Mouse (Mus musculus): ENCODE results near the gene Scrn3.

Scrn3 gene

DNA sequence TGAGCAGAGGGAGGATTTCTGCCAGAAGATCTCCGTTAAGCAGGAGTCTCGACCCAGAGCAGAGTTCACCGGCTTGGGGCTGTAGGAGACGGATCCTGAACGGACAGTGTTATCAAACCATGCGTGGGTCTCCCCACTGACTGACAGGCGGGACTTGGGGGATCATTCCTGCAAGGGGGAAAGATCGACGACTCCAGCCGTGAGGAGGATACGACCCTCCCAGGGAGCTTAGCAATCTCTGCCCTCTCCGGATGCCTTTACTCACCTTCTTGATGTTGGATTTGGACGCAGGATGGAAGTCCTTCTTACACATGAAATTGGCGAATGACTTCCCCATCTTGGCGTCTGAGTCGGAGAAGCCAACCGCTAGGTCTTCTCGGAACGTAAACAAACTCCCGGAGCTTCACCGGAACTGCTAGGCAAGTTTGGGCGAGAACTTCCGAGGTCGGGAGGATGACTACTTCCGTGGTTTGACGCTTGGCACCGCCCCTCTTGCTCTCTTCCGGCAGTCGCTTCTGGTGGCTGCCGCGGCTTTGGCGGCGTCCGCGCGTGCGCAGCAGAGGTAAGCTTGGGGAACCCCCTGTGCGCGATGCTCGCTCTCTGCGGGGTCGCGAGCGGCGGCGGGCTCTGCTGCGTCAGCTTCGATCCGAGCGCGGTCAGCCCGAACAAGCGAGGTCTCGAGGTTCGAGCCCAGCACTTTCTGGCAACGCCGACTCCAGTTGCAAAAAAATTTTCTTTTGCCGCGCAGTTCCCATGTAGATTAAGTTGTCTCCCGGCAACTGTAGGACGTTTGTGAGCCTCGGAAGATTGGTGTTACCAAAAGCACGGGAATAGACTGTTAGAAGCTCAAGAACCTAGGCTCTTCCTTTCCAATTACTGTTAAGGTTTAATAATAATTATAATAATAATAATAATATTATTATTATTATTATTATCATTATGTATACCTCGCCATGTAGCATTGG lies at the start of gene Scrn3, which contains the start of gene Cir1:
Gene Scrn3 (plus strand): TSS at position 450 of the 965 bp plus-strand sequence.
Gene Cir1 (minus strand): TSS at position 550 of the 965 bp plus-strand sequence.
- DNase-seq (ENCODE audit: low spot score in 2 of 2): peak; percentile 86 to 90

DNA sequence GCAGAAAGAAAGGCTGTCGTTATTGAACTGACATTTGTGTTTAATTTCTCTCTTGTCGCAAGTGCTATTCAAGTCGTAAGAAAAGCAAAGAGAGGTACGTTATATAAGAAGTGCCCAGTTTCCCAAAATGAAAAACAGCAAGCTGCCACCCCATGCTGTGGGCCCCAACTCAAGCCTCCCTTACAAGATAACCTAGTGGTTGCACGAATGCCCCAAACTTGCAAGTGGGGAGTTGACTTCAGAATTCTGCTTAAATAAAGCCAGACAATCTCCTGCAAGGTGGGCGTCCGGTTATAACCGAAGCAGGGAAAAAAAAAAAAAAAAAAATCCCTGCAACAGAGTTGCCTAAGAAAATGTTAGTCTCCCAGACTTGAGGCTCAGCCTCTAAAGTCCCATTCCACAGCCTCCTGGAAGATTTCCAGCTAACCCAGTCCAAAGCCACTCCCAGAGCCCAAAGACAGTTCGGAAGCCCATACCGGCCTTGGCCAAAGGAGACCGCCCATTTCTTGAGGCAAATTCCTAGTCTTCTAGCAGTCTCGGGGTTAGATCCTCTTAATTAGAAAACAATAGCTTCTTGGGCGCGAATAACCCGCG lies 49.1 kb upstream of the Scrn3 start:
- DNase-seq (ENCODE audit: low spot score in 2 of 2): no peak

DNA sequence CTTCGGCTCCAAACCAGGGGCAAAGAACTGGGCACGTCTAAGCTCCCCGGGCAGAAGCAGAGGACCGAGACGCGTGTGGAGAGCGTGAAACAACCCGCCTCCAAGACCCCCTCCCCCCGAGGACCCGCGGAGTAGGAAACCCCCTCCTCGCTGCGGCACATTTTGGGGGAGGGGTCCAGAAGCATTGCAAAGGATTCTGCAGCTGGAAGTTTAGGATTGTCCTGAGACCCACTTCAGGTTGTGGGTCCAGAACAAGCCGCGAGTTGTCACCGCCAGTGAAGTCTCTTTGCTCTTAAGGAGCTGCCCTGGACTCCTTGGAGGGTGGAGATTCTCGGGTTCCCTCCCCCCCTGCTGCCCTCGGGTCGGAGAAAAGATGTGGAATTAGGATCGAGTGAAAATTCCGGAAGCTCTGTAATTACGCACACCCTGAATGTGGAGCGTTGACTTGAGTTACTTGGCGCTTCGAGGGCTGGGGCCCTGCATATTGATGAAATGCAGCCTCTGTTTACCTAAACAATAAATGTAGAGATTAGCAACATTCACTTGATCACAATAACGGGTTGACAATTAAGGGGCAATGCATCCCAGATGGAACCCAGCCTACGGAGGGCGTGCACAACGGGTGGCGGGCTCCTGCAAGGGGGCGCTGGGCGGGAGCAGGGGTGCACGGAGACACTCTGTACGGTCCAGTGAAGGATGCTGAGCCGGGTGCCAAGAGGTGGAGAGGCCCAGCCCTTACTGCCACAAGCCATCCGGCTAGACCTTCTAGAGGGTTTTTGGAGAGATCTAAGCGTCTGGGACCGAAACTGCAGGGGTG lies 48.4 kb upstream of the Scrn3 start:
- DNase-seq (ENCODE audit: low spot score in 2 of 2): no peak

DNA sequence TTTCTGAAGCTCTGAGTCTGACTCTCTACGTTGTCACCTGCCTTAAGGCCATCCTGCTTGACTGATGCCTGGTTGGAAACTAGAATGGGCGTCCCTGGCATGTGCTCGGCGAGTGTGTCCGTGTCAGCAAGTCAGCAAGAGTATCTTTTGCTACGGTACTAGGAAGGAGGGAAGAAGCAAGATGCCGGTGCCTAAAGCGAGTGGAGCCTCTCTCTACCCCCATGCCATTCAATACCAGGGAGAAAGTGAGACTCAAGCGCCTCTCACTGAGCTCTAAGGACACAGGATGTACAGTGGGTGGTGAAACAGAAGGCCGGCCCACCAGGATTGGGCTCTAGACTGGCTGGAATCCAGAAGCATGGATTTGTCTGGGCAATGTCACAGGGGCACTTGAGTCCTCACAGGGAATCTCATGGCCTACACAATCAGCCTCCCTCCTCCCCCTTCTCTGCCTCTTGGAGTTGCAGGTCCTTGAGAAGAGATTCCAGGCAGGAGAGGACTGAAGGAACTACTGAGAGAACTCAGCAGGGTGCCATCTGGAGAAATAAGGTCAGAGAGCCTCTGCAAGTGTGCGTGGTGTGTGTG lies 47.7 kb upstream of the Scrn3 start:
- DNase-seq (ENCODE audit: low spot score in 2 of 2): no peak

DNA sequence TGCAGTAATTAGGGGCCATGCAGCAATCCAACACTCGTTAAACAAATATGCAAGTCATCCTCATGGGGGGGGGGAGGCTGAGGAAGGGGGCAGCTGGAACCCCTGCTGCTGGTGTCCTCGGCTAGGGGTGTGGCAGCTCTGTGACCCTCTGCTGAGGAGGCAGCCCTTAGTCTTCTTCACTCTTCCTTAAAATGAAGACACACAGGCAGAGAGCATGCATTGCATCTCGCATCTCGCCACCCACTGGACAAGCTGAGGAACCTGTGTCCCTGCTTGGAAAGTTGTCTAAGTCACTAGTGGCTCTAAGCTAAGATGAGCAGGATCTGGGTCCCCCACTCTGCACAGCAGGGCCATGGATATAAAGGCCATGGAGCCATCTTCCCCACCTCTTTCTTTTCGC lies 46.4 kb upstream of the Scrn3 start:
- no peak for DNase-seq (ENCODE audit: low spot score in 2 of 2)

DNA sequence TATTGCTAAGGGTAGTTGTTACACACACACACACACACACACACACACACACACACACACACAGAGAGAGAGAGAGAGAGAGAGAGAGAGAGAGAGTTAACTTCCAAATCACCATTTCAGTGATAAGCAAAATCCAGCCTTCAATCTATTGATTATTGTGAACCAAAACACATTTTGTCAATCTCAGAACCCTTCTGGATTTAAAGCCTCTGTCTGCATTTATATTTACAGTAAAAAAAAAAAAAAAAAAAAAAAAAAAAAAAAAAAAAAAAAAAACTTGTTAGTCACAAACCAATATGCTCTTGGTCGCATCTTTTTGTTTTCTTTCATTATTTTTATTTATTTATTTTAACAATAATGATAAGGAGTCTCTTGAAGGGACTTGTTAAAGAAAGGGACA lies 45.8 kb upstream of the Scrn3 start:
- DNase-seq (ENCODE audit: low spot score in 2 of 2): no peak

DNA sequence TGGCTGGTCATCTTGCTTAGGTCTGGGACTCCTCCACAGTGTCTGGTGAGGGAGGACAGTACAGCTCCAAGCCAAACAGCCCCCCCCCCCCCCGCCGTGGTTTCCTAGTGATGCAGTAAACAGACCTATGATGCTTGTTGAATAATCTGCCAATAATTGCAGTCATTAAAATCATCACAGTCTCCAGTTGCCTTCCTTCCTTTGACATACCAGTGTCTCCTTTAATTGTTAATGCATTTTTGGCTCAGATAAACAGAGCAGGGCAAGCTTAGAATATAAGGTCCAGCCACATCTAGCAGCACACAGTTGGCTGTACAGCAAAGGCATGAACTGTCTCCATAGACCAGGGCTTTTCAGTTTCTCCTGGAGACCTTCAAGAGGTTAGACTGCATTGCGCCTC lies 45.2 kb upstream of the Scrn3 start:
- no peak for DNase-seq (ENCODE audit: low spot score in 2 of 2)

DNA sequence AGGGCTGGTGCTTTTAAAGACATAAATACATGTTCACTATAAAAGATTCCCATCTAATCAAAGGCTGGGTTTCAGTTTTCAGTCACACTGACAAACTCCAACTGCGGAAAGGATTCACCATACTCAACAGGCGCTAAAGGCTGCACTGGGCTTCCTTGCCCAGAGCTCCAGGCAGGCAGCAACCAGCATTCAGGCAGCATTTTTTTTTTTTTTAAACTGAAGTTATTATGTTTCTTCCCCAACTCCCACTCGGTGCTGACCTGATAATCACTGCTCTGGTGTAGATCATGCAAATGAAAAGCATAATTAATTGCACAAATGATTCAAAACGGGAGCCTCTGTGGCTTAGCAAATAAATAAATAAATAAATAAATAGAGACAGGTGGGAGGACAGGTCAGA lies 44.6 kb upstream of the Scrn3 start:
- no peak for DNase-seq (ENCODE audit: low spot score in 2 of 2)

DNA sequence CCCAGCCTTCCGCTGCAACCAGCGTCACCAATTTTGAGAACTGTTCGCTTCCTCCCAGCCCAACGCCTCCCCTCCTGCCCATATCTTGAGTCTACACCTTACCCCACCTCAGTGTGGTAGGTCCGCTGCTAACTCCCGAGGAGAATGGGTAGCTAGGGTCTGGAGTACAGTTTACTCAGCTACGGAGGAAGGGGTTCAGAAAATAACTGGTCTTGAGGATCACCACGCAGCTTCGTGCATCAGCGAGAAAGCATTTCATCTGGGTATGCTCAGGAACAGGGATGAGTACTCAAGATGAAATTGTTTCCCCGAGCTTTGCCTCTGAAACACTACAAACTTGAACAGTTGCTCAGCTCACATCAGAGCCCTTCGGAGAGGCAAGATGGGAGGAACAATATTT lies 44.1 kb upstream of the Scrn3 start:
- DNase-seq (ENCODE audit: low spot score in 2 of 2): no peak

DNA sequence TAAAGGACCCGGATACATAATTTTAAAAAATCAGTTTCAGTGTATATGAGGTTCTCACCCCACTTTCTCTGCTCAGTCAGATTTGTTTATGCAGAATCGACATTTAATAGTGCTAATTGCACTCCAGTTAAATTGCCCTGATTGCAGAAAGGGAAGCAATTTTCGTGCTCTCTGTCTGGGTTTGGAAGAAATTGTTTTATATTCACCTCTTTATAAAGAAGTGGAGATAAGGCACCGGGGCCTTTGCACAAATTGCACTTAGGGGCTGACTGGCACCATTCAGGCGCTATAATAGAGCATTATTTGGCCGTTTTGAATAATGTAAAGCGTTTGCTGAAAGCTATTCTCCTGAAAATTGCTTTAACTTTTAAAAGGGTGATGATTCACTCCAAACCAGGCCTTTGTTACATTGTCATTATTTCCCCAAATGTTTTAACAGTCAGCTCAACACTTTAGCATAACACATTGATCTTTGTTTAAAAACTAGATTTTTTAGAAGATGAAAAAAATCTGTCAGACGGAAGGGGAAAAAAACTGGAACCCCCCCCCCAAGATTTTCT lies 43.5 kb upstream of the Scrn3 start:
- no peak for DNase-seq (ENCODE audit: low spot score in 2 of 2)

DNA sequence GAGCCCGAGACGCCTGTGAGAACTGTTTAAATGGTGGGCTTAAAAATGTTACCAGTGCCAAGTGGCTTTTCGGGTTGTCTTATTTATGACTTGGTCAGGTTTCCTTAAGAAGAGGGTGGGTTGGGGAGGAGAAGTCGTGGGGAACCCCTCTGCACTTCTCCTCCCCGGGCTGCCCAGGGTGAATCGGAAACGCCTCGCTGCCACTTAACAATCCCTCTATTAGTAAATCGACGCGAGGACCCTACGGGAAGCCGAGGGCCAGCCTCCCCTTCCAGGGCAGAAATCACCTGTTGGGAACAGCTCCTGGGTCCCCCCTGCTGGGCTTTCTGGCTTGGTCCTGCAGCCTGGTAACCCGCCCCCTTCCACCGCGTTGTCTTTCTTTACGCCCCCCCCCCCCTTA lies 42.7 kb upstream of the Scrn3 start:
- no peak for DNase-seq (ENCODE audit: low spot score in 2 of 2)

DNA sequence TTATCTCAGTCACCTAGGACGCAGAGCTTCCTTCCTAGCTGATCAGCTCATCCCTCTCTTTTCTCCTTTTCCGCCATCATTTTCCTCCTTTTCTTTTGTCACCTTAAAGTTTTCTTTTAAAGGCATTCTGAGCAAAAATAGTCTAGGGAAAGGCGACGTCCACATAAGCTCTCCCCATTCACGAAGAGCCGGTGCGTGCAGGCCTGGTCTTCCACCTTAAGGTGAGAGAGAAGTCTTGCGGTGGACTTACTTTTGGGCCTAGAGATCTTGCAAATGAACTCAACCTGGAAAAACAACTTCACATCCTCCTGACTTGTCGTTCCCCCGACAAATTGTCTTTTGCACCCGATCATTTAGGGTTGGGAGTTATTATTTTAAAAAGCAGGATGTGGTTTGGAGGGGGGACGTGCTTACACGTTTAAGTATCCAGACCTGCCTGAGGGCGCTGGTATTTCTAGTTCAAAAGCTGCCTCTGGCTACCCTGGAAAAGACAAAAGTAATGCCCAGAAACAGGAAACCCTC lies 42.3 kb upstream of the Scrn3 start:
- no peak for DNase-seq (ENCODE audit: low spot score in 2 of 2)

DNA sequence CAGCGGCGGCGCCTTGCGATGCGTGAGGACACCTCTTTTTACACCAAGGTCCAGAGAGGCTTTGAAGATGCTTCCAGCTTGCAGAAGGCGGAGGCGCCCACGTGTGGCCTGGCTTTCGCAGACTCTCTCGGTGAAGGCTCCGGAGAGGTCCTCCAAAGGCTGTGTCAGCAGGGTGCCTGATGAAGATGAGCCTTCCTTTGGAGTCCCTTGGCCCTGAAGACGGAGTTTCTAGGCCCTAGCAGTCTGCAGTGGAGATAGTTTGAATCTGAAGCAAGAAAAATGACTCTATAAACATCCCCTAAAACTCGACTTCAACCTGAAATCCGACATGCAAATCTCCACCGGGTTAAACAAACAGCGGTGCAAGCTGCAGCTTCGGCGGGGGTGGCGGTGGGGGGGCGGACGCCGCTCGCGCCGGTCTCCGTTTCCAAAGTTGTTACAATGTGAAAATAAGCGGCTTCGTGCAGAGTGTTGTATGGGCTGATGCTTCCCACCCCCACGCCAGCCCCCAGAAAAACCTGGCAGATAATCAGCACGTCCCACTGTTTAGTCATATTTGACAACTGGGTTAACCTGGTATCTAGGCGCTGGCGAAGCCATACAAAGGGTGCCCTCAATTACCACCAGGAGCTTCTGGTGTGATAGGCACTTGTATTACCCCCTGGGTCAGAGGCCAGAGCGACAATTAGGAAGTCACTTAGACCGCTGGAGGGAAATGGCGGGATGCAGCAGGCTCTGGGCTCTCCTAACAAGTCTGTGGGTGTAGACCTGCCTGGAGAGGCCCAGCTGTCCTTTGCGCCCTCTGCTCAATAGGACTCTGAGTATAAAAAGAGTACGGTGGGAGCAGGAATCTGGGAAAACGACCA lies 41.6 kb upstream of the Scrn3 start:
- DNase-seq (ENCODE audit: low spot score in 2 of 2): no peak

DNA sequence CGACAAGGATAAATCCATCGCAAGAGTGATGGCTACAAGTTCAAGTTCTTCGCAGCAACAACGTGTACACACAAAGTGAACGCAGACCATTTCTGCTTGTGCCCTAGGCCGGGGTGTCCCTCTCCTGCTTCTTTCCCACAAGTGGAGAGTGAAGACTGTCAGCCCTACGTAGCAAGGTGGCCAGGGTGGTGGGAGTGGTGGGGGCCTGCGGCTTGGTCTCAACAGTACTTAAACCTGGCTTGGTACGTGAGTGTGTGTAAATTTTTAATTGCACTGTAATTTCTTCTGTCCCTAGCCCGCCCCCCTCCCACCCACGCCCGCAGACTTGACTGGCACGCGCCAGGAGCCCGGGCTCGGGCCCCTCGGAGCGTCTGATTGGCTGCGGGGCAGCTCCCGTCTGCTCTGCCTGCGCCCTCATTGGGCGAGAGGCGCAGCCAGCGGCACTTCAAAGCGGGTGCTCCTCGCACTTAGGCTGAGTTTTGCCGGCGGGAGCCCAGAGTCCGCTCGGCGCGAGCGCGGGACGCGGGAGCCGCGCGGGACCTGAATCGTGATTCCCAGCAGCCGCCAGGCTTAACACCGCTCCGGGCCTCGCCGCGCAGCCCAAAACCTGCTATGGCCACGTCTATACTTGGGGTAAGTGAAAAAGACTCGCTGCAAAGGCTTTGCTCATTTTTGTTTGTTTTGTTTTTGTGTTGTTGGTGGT lies 40.8 kb upstream of the Scrn3 start, which contains the start of gene Sp9:
Gene Sp9 (plus strand): TSS at position 467 of the 703 bp plus-strand sequence.
- DNase-seq (ENCODE audit: low spot score in 2 of 2): no peak

DNA sequence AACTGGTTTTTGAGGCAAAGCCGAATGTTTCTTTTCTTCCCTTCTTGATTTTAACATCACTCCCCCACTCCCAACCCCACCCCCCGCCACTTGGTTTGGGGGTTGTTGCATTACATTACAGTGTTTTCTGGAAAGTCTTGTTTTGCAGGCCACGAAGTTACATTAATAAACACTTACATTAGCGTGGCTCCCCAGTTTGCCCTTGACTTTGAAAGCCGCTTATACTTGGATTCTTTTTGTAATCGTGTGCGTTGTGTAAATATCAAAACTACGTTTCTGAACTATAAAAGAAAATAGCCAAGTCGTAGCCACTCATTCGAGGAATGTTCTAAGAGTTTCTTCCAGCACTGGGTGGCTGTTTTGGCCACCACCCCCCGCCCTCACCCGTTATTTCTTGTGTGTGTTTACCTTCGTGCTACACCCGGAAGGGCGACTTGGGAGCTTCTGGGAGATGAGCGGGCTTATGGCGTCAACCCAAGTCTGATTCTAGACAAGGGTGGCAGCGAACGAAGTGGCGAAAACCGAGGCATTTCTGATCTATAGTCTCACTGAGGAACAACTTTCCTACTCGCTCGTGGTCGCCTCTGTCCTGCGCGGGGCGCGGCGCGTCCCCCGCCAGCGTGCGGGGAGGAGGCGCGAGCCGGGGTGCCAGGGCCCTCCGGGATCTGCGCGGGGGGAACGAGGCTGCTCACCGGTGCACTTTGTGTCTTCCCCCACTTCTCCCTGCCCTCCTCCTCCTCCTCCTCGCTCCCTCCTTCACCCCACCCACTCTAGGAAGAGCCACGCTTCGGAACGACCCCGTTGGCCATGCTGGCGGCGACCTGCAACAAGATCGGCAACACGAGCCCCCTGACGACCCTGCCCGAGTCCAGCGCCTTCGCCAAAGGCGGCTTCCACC lies 39.8 kb upstream of the Scrn3 start:
- no peak for DNase-seq (ENCODE audit: low spot score in 2 of 2)

DNA sequence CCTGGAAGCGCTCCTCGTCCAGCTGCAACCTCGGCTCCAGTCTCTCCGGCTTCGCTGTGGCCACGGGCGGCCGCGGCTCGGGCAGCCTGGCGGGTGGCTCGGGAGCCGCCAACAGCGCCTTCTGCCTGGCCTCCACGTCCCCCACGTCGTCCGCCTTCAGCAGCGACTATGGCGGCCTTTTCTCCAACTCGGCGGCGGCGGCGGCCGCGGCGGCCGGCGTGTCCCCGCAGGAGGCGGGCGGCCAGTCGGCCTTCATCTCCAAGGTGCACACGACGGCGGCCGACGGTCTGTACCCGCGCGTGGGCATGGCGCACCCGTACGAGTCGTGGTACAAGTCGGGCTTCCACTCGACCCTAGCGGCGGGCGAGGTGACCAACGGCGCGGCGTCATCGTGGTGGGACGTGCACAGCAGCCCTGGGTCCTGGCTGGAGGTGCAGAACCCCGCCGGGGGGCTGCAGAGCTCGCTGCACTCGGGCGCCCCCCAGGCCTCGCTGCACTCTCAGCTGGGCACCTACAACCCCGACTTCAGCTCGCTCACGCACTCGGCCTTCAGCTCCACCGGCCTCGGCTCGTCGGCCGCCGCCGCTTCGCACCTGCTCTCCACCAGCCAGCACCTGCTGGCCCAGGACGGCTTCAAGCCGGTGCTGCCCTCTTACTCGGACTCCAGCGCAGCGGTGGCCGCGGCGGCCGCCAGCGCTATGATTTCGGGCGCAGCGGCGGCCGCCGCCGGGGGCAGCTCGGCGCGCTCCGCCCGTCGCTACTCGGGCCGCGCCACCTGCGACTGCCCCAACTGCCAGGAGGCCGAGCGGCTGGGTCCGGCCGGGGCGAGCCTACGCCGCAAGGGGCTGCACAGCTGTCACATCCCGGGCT lies 38.9 kb upstream of the Scrn3 start:
- DNase-seq (ENCODE audit: low spot score in 2 of 2): no peak

DNA sequence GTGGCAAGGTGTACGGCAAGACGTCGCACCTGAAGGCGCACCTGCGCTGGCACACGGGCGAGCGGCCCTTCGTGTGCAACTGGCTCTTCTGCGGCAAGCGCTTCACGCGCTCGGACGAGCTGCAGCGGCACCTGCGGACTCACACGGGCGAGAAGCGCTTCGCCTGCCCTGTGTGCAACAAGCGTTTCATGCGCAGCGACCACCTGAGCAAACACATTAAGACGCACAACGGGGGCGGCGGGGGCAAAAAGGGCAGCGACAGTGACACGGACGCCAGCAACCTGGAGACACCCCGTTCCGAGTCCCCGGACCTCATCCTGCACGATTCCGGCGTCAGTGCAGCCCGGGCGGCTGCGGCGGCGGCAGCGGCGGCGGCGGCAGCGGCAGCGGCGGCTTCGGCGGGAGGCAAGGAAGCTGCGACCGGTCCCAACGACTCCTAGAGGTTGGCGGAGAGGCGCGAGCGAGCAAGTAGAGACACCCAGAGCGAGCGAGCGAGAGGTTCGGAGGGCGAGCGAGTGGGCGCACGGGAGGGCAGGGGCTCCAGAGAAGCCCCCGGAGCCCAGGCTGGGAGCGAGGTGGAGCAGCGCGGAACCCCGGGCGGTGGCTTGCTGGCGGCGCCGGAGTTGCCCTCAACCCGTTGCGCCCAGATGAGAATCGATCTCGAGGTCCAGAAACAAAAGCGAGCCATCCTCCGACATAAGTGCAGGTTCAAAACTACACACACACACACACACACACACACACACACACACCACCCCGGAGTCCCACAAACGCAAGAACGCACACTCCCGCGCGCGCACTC lies 38.1 kb upstream of the Scrn3 start:
- DNase-seq (ENCODE audit: low spot score in 2 of 2): peak; percentile 15 to 20

All from spleen, postnatal 14 days (tissue).